Mouse (Mus musculus) intestine, embryonic 14.5 days (tissue): Measurements from ENCODE around the gene Mgat4c. TPM values are rescaled to one million over a fixed set of nuclear protein-coding genes. Genes with fewer than 3 reads are reported as not detected.

Experiments used
- ATAC-seq: fragments of 200-750 bp; cut with Nextera tagmentation; replicated peaks from 2 replicates; pipeline ENCODE4 v1.8.0; 2017; ENCODE audit warnings: low read depth, moderate number of reproducible peaks, moderate TSS enrichment, moderate library complexity; ENCODE audit not compliant: low FRiP score, low TSS enrichment
- DNase-seq: peaks from one replicate; pipeline ENCODE4 v3.0.0-alpha.2; 2018; ENCODE audit warnings: low spot score
- H3K27ac ChIP-seq: fragments of 300-500 bp; sonication (generic); 2 replicates; pipeline ENCODE4 v1.5.1; 2014; ENCODE audit warnings: low read depth, mild to moderate bottlenecking, control low read depth
- H3K27me3 ChIP-seq: fragments of 300-500 bp; sonication (generic); replicated peaks from 2 replicates; pipeline ENCODE4 v1.6.1; 2014; ENCODE audit warnings: low read length, control low read depth; ENCODE audit not compliant: control insufficient read depth, insufficient read depth
- H3K36me3 ChIP-seq: fragments of 300-500 bp; sonication (generic); 2 replicates; pipeline ENCODE4 v1.6.1; 2014; ENCODE audit warnings: low read length, control low read depth; ENCODE audit not compliant: control insufficient read depth, insufficient read depth
- H3K4me1 ChIP-seq: fragments of 300-500 bp; sonication (generic); replicated peaks from 2 replicates; pipeline ENCODE4 v1.6.1; 2014; ENCODE audit warnings: low read length, control low read depth, mixed read lengths; ENCODE audit not compliant: control insufficient read depth, insufficient read depth
- H3K4me2 ChIP-seq: fragments of 300-500 bp; sonication (generic); 2 replicates; pipeline ENCODE4 v1.6.1; 2014; ENCODE audit warnings: low read length
- H3K4me3 ChIP-seq: fragments of 300-500 bp; sonication (generic); 2 replicates; pipeline ENCODE4 v1.5.1; 2014; ENCODE audit warnings: low read depth, low read length, control low read depth, mixed read lengths
- H3K9ac ChIP-seq: fragments of 300-500 bp; sonication (generic); 2 replicates; pipeline ENCODE4 v1.6.1; 2014; ENCODE audit warnings: mild to moderate bottlenecking, low read length
- H3K9me3 ChIP-seq: fragments of 300-500 bp; sonication (generic); 2 replicates; pipeline ENCODE4 v1.6.1; 2016; ENCODE audit warnings: low read length, control low read depth; ENCODE audit not compliant: control insufficient read depth
- WGBS: fragments of 180-500 bp; shearing (Covaris S2); extraction: QIAGEN DNeasy Blood & Tissue Kit; methylation state at CpG from one replicate; pipeline ENCODE4 v1.1.7; 2014; 5-methylcytosine and 5-hydroxymethylcytosine counted together
- polyA plus RNA-seq: library from polyadenylated mRNA; unstranded; fragments of >200 nt; fragmentation: Nextera tagmentation; extraction: Ambion mirVana; gene quantifications from 2 replicates; pipeline ENCODE4 v1.2.1, GENCODE M21; 2014

Gene Mgat4c
- polyA plus RNA-seq, 1 experiment from 2014 or later = 3.7 TPM

DNA sequence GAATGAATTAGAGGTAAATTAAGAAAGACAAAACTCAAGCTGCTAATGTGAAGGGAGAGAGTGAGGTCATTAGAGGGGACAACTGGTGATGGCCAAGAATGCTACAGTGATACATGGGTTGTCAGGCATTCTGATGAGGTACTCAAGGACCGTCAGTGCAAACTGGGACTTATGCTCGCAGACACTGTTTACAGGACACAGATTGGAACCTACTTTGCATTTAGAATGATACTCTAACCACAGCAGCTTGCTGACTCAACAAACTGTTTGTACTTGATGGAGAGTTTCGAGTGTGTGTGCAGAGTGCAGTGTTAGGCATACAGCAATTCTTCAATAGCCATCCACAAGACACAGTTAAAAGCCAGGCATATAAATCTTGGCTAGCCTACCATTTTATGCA is 503.4 kb downstream of the Mgat4c start:
- Histone ChIP-seq H3K4me3 (no peak overlapping the region), H3K9ac (no peak overlapping the region), H3K4me2 (no peak overlapping the region), H3K27ac (no peak overlapping the region), H3K36me3 (no peaks in the 10 kb centered on the region), H3K27me3 (no peaks in the 10 kb centered on the region), H3K4me1 (no peaks in the 10 kb centered on the region), H3K9me3 (no peaks in the 10 kb centered on the region)
- ATAC-seq = no peak
- no peak for DNase-seq
- WGBS = 59% methylated on average over 3 of the region's 3 CpGs

GRCm38 (mm10) chr10:102191646-102192045 is 510.4 kb downstream of the Mgat4c start:
- DNase-seq = no peak
- H3K4me3 ChIP-seq = no peak overlapping the region
- ATAC-seq = no peak
- no peaks in the 10 kb centered on the region for H3K4me1 ChIP-seq
- no peaks in the 10 kb centered on the region for H3K27me3 ChIP-seq
- no peak overlapping the region for H3K27ac ChIP-seq
- H3K36me3 ChIP-seq = no peaks in the 10 kb centered on the region
- WGBS = 82% methylated on average over 1 of the region's 1 CpGs
- H3K4me2 ChIP-seq = no peak overlapping the region
- no peaks in the 10 kb centered on the region for H3K9me3 ChIP-seq
- H3K9ac ChIP-seq = no peak overlapping the region

- Histone ChIP-seq H3K36me3 (no peaks in the 10 kb centered on the region), H3K4me2 (no peak overlapping the region), H3K9ac (no peak overlapping the region), H3K4me1 (no peaks in the 10 kb centered on the region), H3K27me3 (no peaks in the 10 kb centered on the region), H3K9me3 (no peaks in the 10 kb centered on the region), H3K4me3 (no peak overlapping the region), H3K27ac (no peak overlapping the region)
- no peak for ATAC-seq
- WGBS = 84% methylated on average over 4 of the region's 4 CpGs
- DNase-seq = no peak
These were observed 515.6 kb downstream of the Mgat4c start for GRCm38 (mm10) chr10:102196850-102197249.

- Histone ChIP-seq H3K9ac (no peak overlapping the region), H3K4me1 (no peaks in the 10 kb centered on the region), H3K9me3 (no peaks in the 10 kb centered on the region), H3K4me2 (no peak overlapping the region), H3K27me3 (no peaks in the 10 kb centered on the region), H3K4me3 (no peak overlapping the region), H3K27ac (no peak overlapping the region), H3K36me3 (no peaks in the 10 kb centered on the region)
- 84% methylated on average over 6 of the region's 6 CpGs for WGBS
- no peak for DNase-seq
- ATAC-seq = no peak
These were observed 557.4 kb downstream of the Mgat4c start for GRCm38 (mm10) chr10:102238558-102239211.

GRCm38 (mm10) chr10:102243897-102244296 is 562.6 kb downstream of the Mgat4c start:
- H3K36me3 ChIP-seq = no peaks in the 10 kb centered on the region
- DNase-seq (no peak), ATAC-seq (no peak)
- H3K4me1 ChIP-seq = no peaks in the 10 kb centered on the region
- H3K4me3 ChIP-seq = no peak overlapping the region
- no peak overlapping the region for H3K9ac ChIP-seq
- no peaks in the 10 kb centered on the region for H3K9me3 ChIP-seq
- H3K27ac ChIP-seq = no peak overlapping the region
- no peak overlapping the region for H3K4me2 ChIP-seq
- H3K27me3 ChIP-seq = no peaks in the 10 kb centered on the region

- ATAC-seq (no peak), DNase-seq (no peak)
- Histone ChIP-seq H3K27me3 (no peaks in the 10 kb centered on the region), H3K4me2 (no peak overlapping the region), H3K4me1 (no peaks in the 10 kb centered on the region), H3K9ac (no peak overlapping the region), H3K27ac (no peak overlapping the region), H3K9me3 (no peaks in the 10 kb centered on the region), H3K36me3 (no peaks in the 10 kb centered on the region), H3K4me3 (no peak overlapping the region)
- WGBS = 75% methylated on average over 5 of the region's 5 CpGs
These were observed 563.3 kb downstream of the Mgat4c start for GRCm38 (mm10) chr10:102244601-102245000.

- no peaks in the 10 kb centered on the region for H3K9me3 ChIP-seq
- no peak overlapping the region for H3K9ac ChIP-seq
- DNase-seq (no peak), ATAC-seq (no peak)
- no peaks in the 10 kb centered on the region for H3K27me3 ChIP-seq
- no peaks in the 10 kb centered on the region for H3K4me1 ChIP-seq
- H3K4me2 ChIP-seq = no peak overlapping the region
- H3K36me3 ChIP-seq = no peaks in the 10 kb centered on the region
- WGBS = 83% methylated on average over 9 of the region's 9 CpGs
- H3K4me3 ChIP-seq = no peak overlapping the region
- H3K27ac ChIP-seq = no peak overlapping the region
These were observed 564.0 kb downstream of the Mgat4c start for GRCm38 (mm10) chr10:102245269-102245668.

GRCm38 (mm10) chr10:102308892-102309479 is 627.7 kb downstream of the Mgat4c start:
- Histone ChIP-seq H3K4me2 (no peak overlapping the region), H3K4me1 (no peaks in the 10 kb centered on the region), H3K27me3 (no peaks in the 10 kb centered on the region), H3K27ac (no peak overlapping the region), H3K36me3 (no peaks in the 10 kb centered on the region), H3K9me3 (no peaks in the 10 kb centered on the region), H3K9ac (no peak overlapping the region), H3K4me3 (no peak overlapping the region)
- no peak for ATAC-seq
- 86% methylated on average over 5 of the region's 5 CpGs for WGBS
- DNase-seq = no peak
